Mouse (Mus musculus) spleen, adult 2 months (tissue): Measurements from ENCODE around the gene Ap5z1. TPM values are rescaled to one million over a fixed set of nuclear protein-coding genes. Genes with fewer than 3 reads are reported as not detected.

Experiments
- DNase-seq, 2 experiments: peaks; one replicate each; pipeline versions ENCODE4 v3.0.0 to v3.0.0-alpha.2; 2012 to 2021; ENCODE audit warnings: low spot score in 2 of 2, low read depth in 1 of 2
- H3K27ac ChIP-seq: fragments of 200-500 bp; 2 replicates; pipeline ENCODE4 v1.5.1; 2012; ENCODE audit warnings: low read length, inconsistent platforms; ENCODE audit not compliant: insufficient read depth
- H3K27me3 ChIP-seq: fragments of 200-500 bp; 2 replicates; pipeline ENCODE4 v1.6.1; 2012; ENCODE audit warnings: mild to moderate bottlenecking, moderate library complexity, low read length, inconsistent platforms; ENCODE audit not compliant: control insufficient read depth, insufficient read depth
- H3K36me3 ChIP-seq: fragments of 200-500 bp; 2 replicates; pipeline ENCODE4 v1.6.1; 2012; ENCODE audit warnings: mild to moderate bottlenecking, low read length, inconsistent platforms; ENCODE audit not compliant: control insufficient read depth, insufficient read depth
- H3K4me1 ChIP-seq: fragments of 200-500 bp; 2 replicates; pipeline ENCODE4 v1.6.1; 2011; ENCODE audit warnings: inconsistent platforms; ENCODE audit not compliant: control insufficient read depth, insufficient read depth, insufficient read length
- H3K4me3 ChIP-seq: fragments of 200-500 bp; 2 replicates; pipeline ENCODE4 v1.5.1; 2011; ENCODE audit warnings: mild to moderate bottlenecking, inconsistent platforms; ENCODE audit not compliant: insufficient read depth, insufficient read length; ENCODE audit errors: extremely low read depth
- CTCF ChIP-seq: fragments of 200-500 bp; IDR thresholded peaks from 2 replicates; pipeline ENCODE4 v1.5.1; 2011; ENCODE audit warnings: mild to moderate bottlenecking, inconsistent platforms; ENCODE audit not compliant: insufficient read depth, insufficient read length, insufficient replicate concordance; ENCODE audit errors: extremely low read depth
- POLR2A ChIP-seq: fragments of 200-500 bp; IDR thresholded peaks from 2 replicates; pipeline ENCODE4 v1.6.1; 2011; ENCODE audit warnings: low read depth, low read length, inconsistent platforms
- WGBS: fragments of 180-500 bp; shearing (Covaris S2); methylation state at CpG from one replicate; pipeline ENCODE4 v1.1.7; 2018; 5-methylcytosine and 5-hydroxymethylcytosine counted together
- polyA plus RNA-seq: library from polyadenylated mRNA; depleted of rRNA; stranded (reverse); fragments of >200 nt; gene quantifications from 2 replicates; pipeline ENCODE4 v1.2.3, GENCODE M21; 2012

The Ap5z1 gene
- polyA plus RNA-seq, 1 experiment: 58.4 TPM

GRCm38 (mm10) chr5:142500918-142501317, 37.2 kb downstream of the Ap5z1 start:
- H3K4me3 ChIP-seq: no peak overlapping the region
- H3K27me3 ChIP-seq: no peaks in the 10 kb centered on the region
- TF ChIP-seq POLR2A: no peak
- TF ChIP-seq CTCF: no peak
- no peaks in the 10 kb centered on the region for H3K4me1 ChIP-seq
- H3K27ac ChIP-seq: no peak overlapping the region
- no peaks in the 10 kb centered on the region for H3K36me3 ChIP-seq
- WGBS: 67% methylated on average over 10 of the region's 10 CpGs
- no peak for DNase-seq

GRCm38 (mm10) chr5:142502414-142502813, 38.7 kb downstream of the Ap5z1 start:
- WGBS: 7% methylated on average over 3 of the region's 3 CpGs
- Histone ChIP-seq H3K36me3 (no peaks in the 10 kb centered on the region), H3K4me1 (no peaks in the 10 kb centered on the region), H3K27me3 (no peaks in the 10 kb centered on the region), H3K27ac (no peak overlapping the region), H3K4me3 (no peak overlapping the region)
- DNase-seq: peak; percentile 21 to 48
- TF ChIP-seq CTCF (peak; percentile 51; the same call in 1 of the 2 replicates), POLR2A (no peak)

GRCm38 (mm10) chr5:142504175-142504574, 40.4 kb downstream of the Ap5z1 start:
- DNase-seq: no peak
- Histone ChIP-seq H3K27me3 (no peaks in the 10 kb centered on the region), H3K4me3 (no peak overlapping the region), H3K36me3 (no peaks in the 10 kb centered on the region), H3K4me1 (no peaks in the 10 kb centered on the region), H3K27ac (no peak overlapping the region)
- 25% methylated on average over 3 of the region's 3 CpGs for WGBS
- no peak for TF ChIP-seq POLR2A
- no peak for TF ChIP-seq CTCF

DNA sequence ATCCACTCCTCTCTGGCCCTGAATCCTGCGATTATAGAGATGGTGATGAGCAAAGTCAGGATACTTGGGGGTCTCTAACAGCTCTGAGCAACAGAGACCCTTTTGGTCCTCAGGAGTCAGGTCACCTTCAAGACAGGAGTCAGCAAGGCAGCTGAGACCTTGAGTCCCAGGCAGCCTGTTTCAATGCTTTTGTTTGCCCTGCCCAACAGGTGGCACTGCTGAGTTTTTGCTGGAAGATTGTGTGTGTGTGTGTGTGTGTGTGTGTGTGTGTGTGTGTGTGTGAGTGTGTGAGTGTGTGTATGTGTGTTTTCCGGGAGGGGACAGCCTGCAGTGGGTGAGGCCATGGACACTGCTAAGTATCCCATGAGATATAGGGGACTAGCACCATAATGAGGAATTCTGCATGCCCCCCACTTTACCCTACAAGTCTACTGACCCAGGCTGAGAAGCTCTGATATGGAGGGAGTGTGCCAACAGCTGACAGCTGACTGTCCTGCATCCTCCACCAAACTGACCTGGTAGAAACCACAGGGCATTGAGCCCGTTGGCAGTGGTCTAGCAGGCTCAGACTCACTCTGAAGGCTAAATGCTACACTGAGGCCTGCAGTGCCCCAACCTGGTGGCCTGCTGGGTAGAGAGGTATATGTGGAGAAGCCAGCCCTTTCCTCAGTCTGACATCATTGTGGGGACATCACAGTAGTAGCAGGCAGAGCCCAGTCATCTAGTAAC, 42.1 kb downstream of the Ap5z1 start:
- WGBS: 78% methylated on average over 3 of the region's 3 CpGs
- H3K36me3 ChIP-seq: no peaks in the 10 kb centered on the region
- H3K27me3 ChIP-seq: no peaks in the 10 kb centered on the region
- H3K4me1 ChIP-seq: no peaks in the 10 kb centered on the region
- H3K4me3 ChIP-seq: no peak overlapping the region
- TF ChIP-seq POLR2A (no peak), CTCF (no peak)
- no peak overlapping the region for H3K27ac ChIP-seq
- no peak for DNase-seq

GRCm38 (mm10) chr5:142509141-142510060, 45.7 kb downstream of the Ap5z1 start:
- no peak overlapping the region for H3K27ac ChIP-seq
- H3K36me3 ChIP-seq: no peaks in the 10 kb centered on the region
- DNase-seq: no peak
- WGBS: 53% methylated on average over 15 of the region's 15 CpGs
- no peak overlapping the region for H3K4me3 ChIP-seq
- TF ChIP-seq CTCF (no peak), POLR2A (no peak)
- no peaks in the 10 kb centered on the region for H3K27me3 ChIP-seq
- H3K4me1 ChIP-seq: no peaks in the 10 kb centered on the region

GRCm38 (mm10) chr5:142510061-142510414, 46.3 kb downstream of the Ap5z1 start:
- 85% methylated on average over 7 of the region's 7 CpGs for WGBS
- H3K36me3 ChIP-seq: no peaks in the 10 kb centered on the region
- DNase-seq: no peak
- TF ChIP-seq CTCF: no peak
- no peak for TF ChIP-seq POLR2A
- H3K27me3 ChIP-seq: no peaks in the 10 kb centered on the region
- no peak overlapping the region for H3K27ac ChIP-seq
- no peaks in the 10 kb centered on the region for H3K4me1 ChIP-seq
- H3K4me3 ChIP-seq: no peak overlapping the region
